Mouse (Mus musculus) neutrophil, adult 5-6 weeks (primary cell): Measurements from ENCODE around the gene Spp1. TPM values are rescaled to one million over a fixed set of nuclear protein-coding genes. Genes with fewer than 3 reads are reported as not detected.
"Not testable (repeated sequence)": the region's sequence is repeated elsewhere in the genome, so short reads cannot be mapped to it uniquely, and the experiment has no call there.

Experiments used
- ATAC-seq: fragments of 151-379, 151-347 bp; 2 replicates; pipeline ENCODE4 v1.8.0; 2017; ENCODE audit warnings: mild to moderate bottlenecking, moderate TSS enrichment; ENCODE audit not compliant: insufficient number of reproducible peaks, poor library complexity, low FRiP score, severe bottlenecking; ENCODE audit errors: extremely low read depth
- total RNA-seq: library from RNA; stranded (forward); fragments of 200-1000 nt; gene quantifications from 2 replicates; pipeline ENCODE4 v1.2.3, GENCODE M21; 2017

Gene Spp1
- total RNA-seq, 1 experiment from 2014 or later, result 2.1 TPM

GRCm38 (mm10) chr5:104423861-104424260 lies 11.1 kb upstream of the Spp1 start:
- no peak for ATAC-seq

GRCm38 (mm10) chr5:104425949-104426348 lies 9.0 kb upstream of the Spp1 start:
- no peak for ATAC-seq

GRCm38 (mm10) chr5:104432886-104433285 lies 2.0 kb upstream of the Spp1 start:
- no peak for ATAC-seq

- no peak for ATAC-seq
Observed at GRCm38 (mm10) chr5:104433968-104434565, 851 bp upstream of the Spp1 start.

- no peak for ATAC-seq
Observed at GRCm38 (mm10) chr5:104436406-104437076, 1.6 kb downstream of the Spp1 start.

GRCm38 (mm10) chr5:104442396-104442795 lies 7.5 kb downstream of the Spp1 start:
- no peak for ATAC-seq

- ATAC-seq, result no peak
Observed at GRCm38 (mm10) chr5:104442850-104443249, 7.9 kb downstream of the Spp1 start.

GRCm38 (mm10) chr5:104446156-104446555 lies 11.2 kb downstream of the Spp1 start:
- ATAC-seq, result peak; percentile 41; the same call in 1 of the 2 replicates

- not testable (repeated sequence) for ATAC-seq
Observed at GRCm38 (mm10) chr5:104448346-104448745, 13.4 kb downstream of the Spp1 start.

- ATAC-seq, result no peak
Observed at GRCm38 (mm10) chr5:104449491-104449890, 14.6 kb downstream of the Spp1 start.

GRCm38 (mm10) chr5:104453075-104453474 lies 18.2 kb downstream of the Spp1 start:
- no peak for ATAC-seq

GRCm38 (mm10) chr5:104454564-104454963 lies 19.6 kb downstream of the Spp1 start:
- no peak for ATAC-seq

GRCm38 (mm10) chr5:104458832-104459705 lies 24.2 kb downstream of the Spp1 start, which contains the start of gene Pkd2:
TSS of gene Pkd2 (plus strand) at chr5:104459450.
- ATAC-seq, result no peak

GRCm38 (mm10) chr5:104459706-104460455 lies 25.0 kb downstream of the Spp1 start:
- no peak for ATAC-seq

- no peak for ATAC-seq
Observed at GRCm38 (mm10) chr5:104460456-104460838, 25.5 kb downstream of the Spp1 start.

- no peak for ATAC-seq
Observed at GRCm38 (mm10) chr5:104460856-104461255, 25.9 kb downstream of the Spp1 start.

- ATAC-seq, result no peak
Observed at GRCm38 (mm10) chr5:104465279-104465678, 30.4 kb downstream of the Spp1 start.

GRCm38 (mm10) chr5:104465731-104466130 lies 30.8 kb downstream of the Spp1 start:
- no peak for ATAC-seq

GRCm38 (mm10) chr5:104466816-104467215 lies 31.9 kb downstream of the Spp1 start:
- ATAC-seq, result no peak
